16 mouse cellular contexts compared by ENCODE assay signal in the genomic region with DNA sequence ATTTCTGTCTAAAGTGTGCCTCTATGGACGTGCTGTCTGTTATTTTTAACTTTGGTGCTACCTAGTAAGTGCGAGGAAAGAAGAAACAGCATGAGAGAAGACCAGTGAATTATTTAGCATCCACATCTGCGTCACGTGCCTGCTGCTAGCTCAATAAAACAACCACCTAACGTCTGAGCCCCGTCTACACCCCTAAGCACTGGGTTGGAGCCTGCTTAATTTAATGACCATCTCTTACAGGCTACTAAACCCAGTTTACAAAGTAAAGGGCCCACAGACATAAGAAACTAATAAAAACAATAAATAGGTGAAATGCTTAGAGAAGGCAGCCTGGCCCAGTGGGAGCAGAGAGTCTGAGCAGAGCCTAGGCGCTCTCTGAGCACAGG. TPM values are rescaled to one million over a fixed set of nuclear protein-coding genes. Genes with fewer than 3 reads are reported as not detected.
DNase-seq lines count a peak whose midpoint lies in the region; ATAC-seq lines count a peak whose summit lies in the region.
"Had no signal": no experiment of that assay in that cellular context is flagged by ENCODE, and none has a peak within 500 bp of the region (broad histone marks: within the 10 kb centered on the region; RNA-seq: fewer than 3 reads in every experiment).

No protein-coding gene starts in this region.

- H3K9ac ChIP-seq in heart, embryonic 14.5 days (ENCODE audit: low read length) = peak overlapping the region; percentile 56; the same call in 1 of the 2 replicates
- H3K9ac ChIP-seq in neural tube, embryonic 13.5 days = no peak overlapping the region
- no peak overlapping the region for H3K9ac ChIP-seq in limb, embryonic 15.5 days
- H3K9ac ChIP-seq: intestine, embryonic 15.5 days had no signal

- peaks cover 72% of the 10 kb centered on the region for H3K36me3 ChIP-seq in heart, embryonic 14.5 days (ENCODE audit: control insufficient read depth, insufficient read depth, low read length)
- H3K36me3 ChIP-seq in neural tube, embryonic 13.5 days = peaks cover 63% of the 10 kb centered on the region
- H3K36me3 ChIP-seq in limb, embryonic 15.5 days = peaks cover 66% of the 10 kb centered on the region

- 56% methylated on average over 7 of the region's 7 CpGs for WGBS in heart, embryonic 14.5 days
- 47% methylated on average over 7 of the region's 7 CpGs for whole genome bisulfite sequencing in neural tube, embryonic 13.5 days
- WGBS in limb, embryonic 15.5 days = 42% methylated on average over 7 of the region's 7 CpGs

- peak overlapping the region; percentile 54 to 66; a peak in 3 of 4 replicates for H3K27ac ChIP-seq in heart, embryonic 14.5 days (replicated peaks in 1 of 2; ENCODE audit: control insufficient read depth in 1 of 2, insufficient read depth in 1 of 2, low read depth in 2 of 2, low read length in 2 of 2)
- peak overlapping the region; percentile 71 for H3K27ac ChIP-seq in neural tube, embryonic 13.5 days (replicated peaks)
- peak overlapping the region; percentile 75 for H3K27ac ChIP-seq in limb, embryonic 15.5 days
- H3K27ac ChIP-seq: intestine, embryonic 15.5 days; stomach, postnatal 0 days had no signal

- no peak overlapping the region for H3K4me3 ChIP-seq in heart, embryonic 14.5 days (ENCODE audit: control insufficient read depth in 1 of 2, insufficient read depth in 1 of 2, low read depth in 1 of 2, low read length in 2 of 2)
- no peak overlapping the region for H3K4me3 ChIP-seq in neural tube, embryonic 13.5 days
- no peak overlapping the region for H3K4me3 ChIP-seq in limb, embryonic 15.5 days
- H3K4me3 ChIP-seq: intestine, embryonic 15.5 days had no signal

- peaks cover 42 to 90% of the 10 kb centered on the region in 2 experiments for H3K4me1 ChIP-seq in heart, embryonic 14.5 days (ENCODE audit: control insufficient read depth in 2 of 2, insufficient read depth in 2 of 2, low read length in 2 of 2)
- peaks cover 47% of the 10 kb centered on the region for H3K4me1 ChIP-seq in neural tube, embryonic 13.5 days (replicated peaks)
- H3K4me1 ChIP-seq in limb, embryonic 15.5 days = peaks cover 45% of the 10 kb centered on the region

- no peak overlapping the region for H3K4me2 ChIP-seq in heart, embryonic 14.5 days (ENCODE audit: low read length)
- no peak overlapping the region for H3K4me2 ChIP-seq in neural tube, embryonic 13.5 days
- no peak overlapping the region for H3K4me2 ChIP-seq in limb, embryonic 15.5 days
- H3K4me2 ChIP-seq: intestine, embryonic 15.5 days had no signal

- intact Hi-C loops in heart, postnatal 10 days (cut with DNase I) = no loop called here

- ATAC-seq in heart, embryonic 14.5 days (ENCODE audit: insufficient number of reproducible peaks, insufficient read depth, low FRiP score, low read depth) = no peak
- no peak for ATAC-seq in neural tube, embryonic 13.5 days (ENCODE audit: low read depth)
- ATAC-seq in limb, embryonic 15.5 days (ENCODE audit: insufficient number of reproducible peaks, low FRiP score, low TSS enrichment, low read depth) = no peak
- ATAC-seq: activated CD4-positive, CD25-positive, alpha-beta regulatory T cell, adult 4 months; intestine, embryonic 15.5 days had no signal

- no peaks in the 10 kb centered on the region for H3K27me3 ChIP-seq in heart, embryonic 14.5 days (ENCODE audit: control insufficient read depth, insufficient read depth, low read length)
- no peaks in the 10 kb centered on the region for H3K27me3 ChIP-seq in neural tube, embryonic 13.5 days
- no peaks in the 10 kb centered on the region for H3K27me3 ChIP-seq in limb, embryonic 15.5 days
- H3K27me3 ChIP-seq: intestine, embryonic 15.5 days had no signal

- DNase-seq in heart, postnatal 10 days = no peak
- DNase-seq in neural tube, embryonic 10.5 days (ENCODE audit: extremely low spot score, low spot score) = no peak
- no peak for DNase-seq in adrenal gland, adult (ENCODE audit: inconsistent age in 2 of 2, low spot score in 1 of 2)
- no peak for DNase-seq in layer of hippocampus, adult 8-10 months (ENCODE audit: low spot score in 2 of 2)
- DNase-seq: cerebellum, adult 11 months; gastrocnemius, postnatal 25 days; kidney, postnatal 14 days; liver; spleen, adult 18-20 months; thymus, postnatal 25 days had no signal

- no peaks in the 10 kb centered on the region for H3K9me3 ChIP-seq in heart, embryonic 14.5 days (ENCODE audit: control insufficient read depth, low read length)
- H3K9me3 ChIP-seq in neural tube, embryonic 13.5 days = no peaks in the 10 kb centered on the region
- no peaks in the 10 kb centered on the region for H3K9me3 ChIP-seq in limb, embryonic 15.5 days
- H3K9me3 ChIP-seq: intestine, embryonic 15.5 days had no signal

RNA-seq across cellular contexts. Expression of a gene that starts 11.2 kb away (rescaled TPM):
- polyA plus RNA-seq in heart, embryonic 14.5 days (2014; fragmentation: Nextera tagmentation; extraction: Ambion mirVana) = 486 and 537 TPM in 2 replicates
- total RNA-seq in heart, postnatal 10 days (2021) = 1,000 to 10,000 TPM in 1 of 2 experiments, 100 to 1,000 TPM in 1; 897 to 1,002 TPM
- 66.4 and 69.5 TPM in 2 replicates for polyA plus RNA-seq in neural tube, embryonic 13.5 days (2015; fragmentation: Nextera tagmentation; extraction: Ambion mirVana)
- polyA plus RNA-seq in limb, embryonic 15.5 days (2015; fragmentation: Nextera tagmentation; extraction: Ambion mirVana) = 63.5 and 78.0 TPM in 2 replicates
- 100 to 1,000 TPM; 480 to 507 (median 482) TPM for total RNA-seq in layer of hippocampus, adult 8-10 months (2022)
